Mouse (Mus musculus) mesoderm, embryonic 11.5 days (tissue): Measurements from ENCODE around the gene Eif4g3.

Experiments
- DNase-seq: peaks from one replicate; pipeline ENCODE4 v3.0.0-alpha.2; 2012; ENCODE audit warnings: low read depth, low spot score

Gene Eif4g3

GRCm38 (mm10) chr4:138217951-138218685, 225.3 kb downstream of the Eif4g3 start:
- DNase-seq: no peak

DNA sequence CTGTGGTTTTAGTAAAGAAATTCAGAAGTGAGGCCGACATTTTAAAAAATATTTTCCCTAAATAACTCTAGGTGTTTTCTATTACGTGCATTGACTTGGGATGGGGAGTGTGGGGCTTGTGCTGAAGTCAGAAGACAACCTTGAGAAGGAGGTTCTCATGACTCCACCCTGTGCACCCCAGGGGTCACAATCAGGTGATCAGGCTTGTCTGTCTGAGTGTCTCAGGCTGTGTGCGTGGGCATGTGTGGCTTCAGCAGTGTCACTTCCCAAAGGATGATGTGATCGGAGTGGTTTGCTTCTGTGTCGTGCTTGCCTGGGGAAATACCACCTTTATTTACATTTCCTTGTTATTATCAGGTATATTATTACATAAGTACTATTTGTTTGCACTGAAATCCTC, 226.5 kb downstream of the Eif4g3 start:
- DNase-seq: no peak

DNA sequence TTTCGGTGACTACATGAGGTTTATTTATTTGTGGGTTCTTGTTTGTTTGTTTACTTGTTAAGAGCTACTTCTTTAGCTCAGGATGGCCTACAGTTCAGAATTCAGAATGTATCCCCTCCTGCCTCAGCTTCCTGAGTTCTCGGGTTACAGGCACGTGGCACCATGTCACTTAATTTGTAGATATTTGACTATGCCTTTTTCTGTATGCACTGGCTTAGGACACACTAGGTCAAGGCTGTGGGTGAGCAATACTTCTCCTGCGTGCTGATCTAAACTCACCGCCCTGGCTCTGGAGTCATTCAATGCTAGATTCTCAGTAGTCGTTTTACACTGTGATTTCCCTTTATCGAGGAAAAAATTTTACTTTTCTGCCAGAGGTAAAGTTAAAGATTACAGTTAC, 227.9 kb downstream of the Eif4g3 start:
- no peak for DNase-seq

DNA sequence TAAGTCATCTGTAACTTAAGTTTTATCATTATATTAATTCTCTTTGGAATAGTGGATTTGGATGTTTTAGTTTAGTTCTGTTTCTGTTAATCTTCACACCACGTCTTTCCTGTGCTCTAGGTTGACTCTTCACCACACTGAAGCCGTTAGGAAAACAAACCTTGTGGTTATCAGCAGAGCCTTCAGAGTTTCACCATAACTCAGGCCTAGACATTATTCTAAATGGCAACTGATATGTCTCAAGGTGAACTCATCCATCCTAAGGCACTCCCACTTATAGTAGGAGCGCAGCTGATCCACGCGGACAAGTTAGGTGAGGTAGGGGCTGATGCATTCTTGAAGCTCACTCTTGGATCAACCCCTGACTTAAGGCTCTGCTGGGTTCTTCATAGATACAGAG, 228.6 kb downstream of the Eif4g3 start:
- DNase-seq: no peak

DNA sequence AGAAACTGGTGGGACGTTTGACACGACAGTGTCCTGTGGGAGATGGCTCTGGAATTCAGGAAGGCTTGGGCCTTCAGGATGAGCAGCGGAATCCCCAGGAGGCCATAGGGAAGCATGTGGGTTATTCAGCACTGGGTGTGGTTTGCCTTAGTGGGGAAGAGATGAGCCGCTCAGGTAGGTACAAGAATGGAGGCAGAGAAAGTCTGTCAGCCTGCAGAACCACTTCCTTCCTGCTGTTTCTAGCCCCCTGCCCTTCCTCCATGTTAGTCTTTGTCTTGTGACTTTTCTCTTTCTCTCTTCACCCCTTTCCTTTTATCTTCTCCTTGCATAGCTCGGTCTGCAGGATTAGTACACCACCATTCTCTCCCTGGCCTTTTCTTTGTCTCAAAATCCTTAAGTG, 229.6 kb downstream of the Eif4g3 start:
- DNase-seq: no peak

DNA sequence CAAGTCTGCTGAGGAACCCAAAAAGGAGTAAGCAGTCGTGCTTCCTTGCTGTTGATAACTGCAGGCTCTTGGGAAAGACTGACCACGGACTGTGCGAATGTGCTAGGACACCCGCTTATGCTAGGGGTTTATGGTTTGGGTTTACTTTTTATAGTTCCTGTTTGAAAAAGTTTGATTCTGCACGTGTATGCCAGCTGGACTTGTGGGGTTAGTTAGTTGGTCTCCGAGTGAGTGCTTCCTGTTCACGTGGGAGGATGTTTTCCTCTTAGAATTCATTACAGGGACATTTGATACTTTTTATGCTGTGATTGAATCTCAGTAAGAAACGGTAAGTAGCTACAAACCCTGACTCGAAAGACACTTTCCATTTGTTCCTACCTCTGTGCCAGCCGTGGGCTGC, 230.8 kb downstream of the Eif4g3 start:
- DNase-seq: no peak

DNA sequence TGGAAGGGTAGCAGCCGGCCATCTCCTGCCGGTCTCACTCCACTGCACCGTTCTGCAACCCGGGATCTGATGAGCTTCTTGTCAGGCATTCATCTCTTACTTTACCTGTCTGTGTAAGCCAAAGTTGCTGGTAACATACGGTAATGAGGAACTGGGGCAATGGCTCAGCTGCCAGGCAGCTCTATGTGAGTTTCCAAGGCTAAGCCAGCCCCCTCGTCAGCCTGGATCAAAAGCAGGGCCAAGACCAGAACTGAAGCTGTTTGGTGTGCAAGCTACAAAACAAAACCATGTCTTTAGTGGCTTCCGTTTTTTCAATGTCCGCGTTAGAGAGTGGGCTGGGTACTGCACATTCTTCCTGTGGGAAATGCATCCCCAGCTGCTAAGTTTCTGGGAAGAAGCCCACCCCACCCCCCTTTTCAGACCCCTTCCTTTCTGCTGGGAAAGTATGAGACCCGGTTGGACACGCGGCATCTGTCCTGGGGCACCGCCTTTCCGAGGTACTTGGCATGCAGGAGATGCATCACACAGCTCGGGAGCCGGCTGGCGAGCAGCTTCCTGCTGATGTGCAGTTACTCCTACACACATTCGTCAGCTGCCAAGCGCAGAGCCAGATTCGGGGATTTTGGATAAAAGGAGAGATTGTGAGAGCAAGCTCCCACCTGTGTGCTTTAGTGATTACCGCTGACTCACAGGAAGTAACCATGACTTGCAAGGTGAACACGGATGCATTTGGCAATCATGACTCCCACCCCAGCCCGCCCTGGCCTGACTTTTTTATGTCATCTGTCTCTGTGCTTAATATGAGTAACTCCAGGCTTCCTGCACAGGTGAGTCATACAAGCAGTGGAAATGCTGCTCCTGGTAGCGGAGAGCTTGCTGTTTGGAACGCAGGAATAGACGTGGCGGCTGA, 254.2 kb downstream of the Eif4g3 start:
- no peak for DNase-seq

DNA sequence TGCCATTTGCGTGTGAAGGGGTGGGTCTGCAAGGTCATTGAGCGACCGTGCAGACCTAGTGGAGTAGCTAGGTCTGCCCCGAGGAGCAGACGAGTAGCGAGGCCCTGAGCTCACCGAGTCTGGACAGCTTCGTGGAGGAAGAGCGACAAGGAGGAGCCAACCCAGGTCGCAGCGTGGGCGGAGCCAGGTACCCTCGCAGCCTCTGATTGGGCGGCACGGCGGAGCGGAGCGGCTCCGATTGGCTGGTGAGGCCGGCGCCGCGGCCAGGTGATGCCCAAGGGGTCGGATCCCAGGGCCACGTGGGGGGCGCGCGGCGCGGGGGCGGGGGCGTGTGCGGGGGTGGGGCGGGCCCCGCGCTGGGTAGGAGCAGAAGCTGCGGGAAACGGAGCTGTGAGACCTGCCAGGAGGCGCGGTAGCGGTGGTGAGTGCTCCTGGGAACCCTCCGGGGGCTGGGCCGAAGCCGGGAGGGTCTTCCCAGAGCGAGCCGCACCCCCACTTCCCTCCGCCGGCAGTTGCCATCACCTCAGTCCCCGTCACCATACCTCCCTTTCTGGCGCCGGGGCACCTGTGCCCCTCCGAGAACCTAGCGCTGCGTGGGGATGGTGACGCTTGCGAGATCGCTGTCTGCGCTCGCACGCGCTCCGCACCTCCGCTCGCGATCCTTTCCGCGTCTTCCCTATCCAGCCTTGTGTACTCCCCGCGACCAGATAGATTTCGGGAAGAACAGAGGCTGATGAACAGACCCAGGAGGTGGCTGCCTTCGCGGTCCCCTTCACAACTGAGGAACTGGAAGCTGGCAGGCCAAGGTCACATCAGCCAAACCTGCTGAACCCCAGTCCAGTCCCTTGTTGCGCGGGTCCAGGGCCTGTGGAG, 257.5 kb downstream of the Eif4g3 start, which contains the start of the genes Sh2d5 and Kif17:
Sh2d5 (plus strand) TSS at position 316 of the 873 bp plus-strand sequence.
Kif17 (plus strand) TSS at position 348 of the 873 bp plus-strand sequence.
- DNase-seq: peak; percentile 85

GRCm38 (mm10) chr4:138251819-138252218, 259.0 kb downstream of the Eif4g3 start:
- DNase-seq: peak; percentile 79

- DNase-seq: no peak
Observed at GRCm38 (mm10) chr4:138252231-138252630, 259.4 kb downstream of the Eif4g3 start.

- DNase-seq: no peak
Observed at GRCm38 (mm10) chr4:138257116-138257687, 264.4 kb downstream of the Eif4g3 start.
